Mouse (Mus musculus): Measurements from ENCODE around the gene Usp54. TPM values are rescaled to one million over a fixed set of nuclear protein-coding genes. Genes with fewer than 3 reads are reported as not detected.
A peak's percentile ranks its signal among the peaks of the same experiment; 100 is the strongest.

Usp54 gene
- polyA plus RNA-seq, 1 experiment, result 14.4 TPM

GRCm38 (mm10) chr14:20673735-20674063 lies 32.8 kb upstream of the Usp54 start:
- H3K4me3 ChIP-seq (ENCODE audit: control insufficient read depth, low read depth, low read length), result peak overlapping the region; percentile 74
- TF ChIP-seq CTCF (IDR thresholded peaks at IDR 0.05; ENCODE audit: control insufficient read depth, insufficient read depth, insufficient replicate concordance, low read depth, low read length), result no peak
- TF ChIP-seq POLR2A (IDR thresholded peaks at IDR 0.05; ENCODE audit: control insufficient read depth, low read depth, low read length), result no peak
- H3K27ac ChIP-seq (ENCODE audit: control insufficient read depth, insufficient read depth, low read depth, low read length), result peak overlapping the region; percentile 69
- H3K27me3 ChIP-seq (ENCODE audit: control insufficient read depth, insufficient read depth, low read length), result no peaks in the 10 kb centered on the region
- peaks cover 1% of the 10 kb centered on the region; the same call in 1 of the 2 replicates for H3K36me3 ChIP-seq (ENCODE audit: control insufficient read depth, insufficient read depth, low read length)
- no peaks in the 10 kb centered on the region for H3K4me1 ChIP-seq (ENCODE audit: control insufficient read depth, insufficient read depth, low read length)

GRCm38 (mm10) chr14:20672990-20673389 lies 32.1 kb upstream of the Usp54 start:
- Histone ChIP-seq H3K4me3 (ENCODE audit: control insufficient read depth, low read depth, low read length) (no peak overlapping the region), H3K27ac (ENCODE audit: control insufficient read depth, insufficient read depth, low read depth, low read length) (no peak overlapping the region), H3K4me1 (ENCODE audit: control insufficient read depth, insufficient read depth, low read length) (no peaks in the 10 kb centered on the region), H3K36me3 (ENCODE audit: control insufficient read depth, insufficient read depth, low read length) (peaks cover 1% of the 10 kb centered on the region; the same call in 1 of the 2 replicates), H3K27me3 (ENCODE audit: control insufficient read depth, insufficient read depth, low read length) (no peaks in the 10 kb centered on the region)
- TF ChIP-seq CTCF (IDR thresholded peaks at IDR 0.05; ENCODE audit: control insufficient read depth, insufficient read depth, insufficient replicate concordance, low read depth, low read length), result no peak
- no peak for TF ChIP-seq POLR2A (IDR thresholded peaks at IDR 0.05; ENCODE audit: control insufficient read depth, low read depth, low read length)

GRCm38 (mm10) chr14:20668154-20668810 lies 27.4 kb upstream of the Usp54 start, which contains the start of gene Synpo2l:
Gene Synpo2l (minus strand): TSS chr14:20668354.
- no peaks in the 10 kb centered on the region for H3K27me3 ChIP-seq (ENCODE audit: control insufficient read depth, insufficient read depth, low read length)
- TF ChIP-seq CTCF (IDR thresholded peaks at IDR 0.05; ENCODE audit: control insufficient read depth, insufficient read depth, insufficient replicate concordance, low read depth, low read length) (no peak), POLR2A (IDR thresholded peaks at IDR 0.05; ENCODE audit: control insufficient read depth, low read depth, low read length) (no peak)
- H3K27ac ChIP-seq (ENCODE audit: control insufficient read depth, insufficient read depth, low read depth, low read length), result no peak within 1 kb of the TSS

GRCm38 (mm10) chr14:20667469-20667868 lies 26.6 kb upstream of the Usp54 start:
- Histone ChIP-seq H3K36me3 (ENCODE audit: control insufficient read depth, insufficient read depth, low read length) (no peaks in the 10 kb centered on the region), H3K27ac (ENCODE audit: control insufficient read depth, insufficient read depth, low read depth, low read length) (no peak overlapping the region), H3K27me3 (ENCODE audit: control insufficient read depth, insufficient read depth, low read length) (no peaks in the 10 kb centered on the region), H3K4me3 (ENCODE audit: control insufficient read depth, low read depth, low read length) (no peak overlapping the region), H3K4me1 (ENCODE audit: control insufficient read depth, insufficient read depth, low read length) (no peaks in the 10 kb centered on the region)
- TF ChIP-seq CTCF (IDR thresholded peaks at IDR 0.05; ENCODE audit: control insufficient read depth, insufficient read depth, insufficient replicate concordance, low read depth, low read length) (no peak), POLR2A (IDR thresholded peaks at IDR 0.05; ENCODE audit: control insufficient read depth, low read depth, low read length) (no peak)

More at GRCm38 (mm10) chr14:20668154-20668810, 27.4 kb upstream of the Usp54 start, which contains the start of gene Synpo2l:
- H3K4me1 ChIP-seq (ENCODE audit: control insufficient read depth, insufficient read depth, low read length), result no peaks in the 10 kb centered on the region
- no peaks in the 10 kb centered on the region for H3K36me3 ChIP-seq (ENCODE audit: control insufficient read depth, insufficient read depth, low read length)
- H3K4me3 ChIP-seq (ENCODE audit: control insufficient read depth, low read depth, low read length), result no peak within 1 kb of the TSS

GRCm38 (mm10) chr14:20664436-20664835 lies 23.6 kb upstream of the Usp54 start:
- Histone ChIP-seq H3K27ac (ENCODE audit: control insufficient read depth, insufficient read depth, low read depth, low read length) (no peak overlapping the region), H3K4me3 (ENCODE audit: control insufficient read depth, low read depth, low read length) (no peak overlapping the region), H3K4me1 (ENCODE audit: control insufficient read depth, insufficient read depth, low read length) (peaks cover 5% of the 10 kb centered on the region), H3K36me3 (ENCODE audit: control insufficient read depth, insufficient read depth, low read length) (no peaks in the 10 kb centered on the region), H3K27me3 (ENCODE audit: control insufficient read depth, insufficient read depth, low read length) (no peaks in the 10 kb centered on the region)
- TF ChIP-seq POLR2A (IDR thresholded peaks at IDR 0.05; ENCODE audit: control insufficient read depth, low read depth, low read length), result no peak
- TF ChIP-seq CTCF (IDR thresholded peaks at IDR 0.05; ENCODE audit: control insufficient read depth, insufficient read depth, insufficient replicate concordance, low read depth, low read length), result no peak

- no peak for TF ChIP-seq CTCF (IDR thresholded peaks at IDR 0.05; ENCODE audit: control insufficient read depth, insufficient read depth, insufficient replicate concordance, low read depth, low read length)
- TF ChIP-seq POLR2A (IDR thresholded peaks at IDR 0.05; ENCODE audit: control insufficient read depth, low read depth, low read length), result no peak
- Histone ChIP-seq H3K4me1 (ENCODE audit: control insufficient read depth, insufficient read depth, low read length) (peaks cover 5% of the 10 kb centered on the region), H3K27ac (ENCODE audit: control insufficient read depth, insufficient read depth, low read depth, low read length) (no peak overlapping the region), H3K36me3 (ENCODE audit: control insufficient read depth, insufficient read depth, low read length) (no peaks in the 10 kb centered on the region), H3K4me3 (ENCODE audit: control insufficient read depth, low read depth, low read length) (no peak overlapping the region), H3K27me3 (ENCODE audit: control insufficient read depth, insufficient read depth, low read length) (no peaks in the 10 kb centered on the region)
Measured at GRCm38 (mm10) chr14:20663601-20664000, 22.7 kb upstream of the Usp54 start.

GRCm38 (mm10) chr14:20662740-20663139 lies 21.9 kb upstream of the Usp54 start:
- no peaks in the 10 kb centered on the region for H3K36me3 ChIP-seq (ENCODE audit: control insufficient read depth, insufficient read depth, low read length)
- no peaks in the 10 kb centered on the region for H3K27me3 ChIP-seq (ENCODE audit: control insufficient read depth, insufficient read depth, low read length)
- H3K4me1 ChIP-seq (ENCODE audit: control insufficient read depth, insufficient read depth, low read length), result peaks cover 5% of the 10 kb centered on the region
- no peak overlapping the region for H3K4me3 ChIP-seq (ENCODE audit: control insufficient read depth, low read depth, low read length)
- no peak overlapping the region for H3K27ac ChIP-seq (ENCODE audit: control insufficient read depth, insufficient read depth, low read depth, low read length)
- TF ChIP-seq POLR2A (IDR thresholded peaks at IDR 0.05; ENCODE audit: control insufficient read depth, low read depth, low read length), result no peak
- no peak for TF ChIP-seq CTCF (IDR thresholded peaks at IDR 0.05; ENCODE audit: control insufficient read depth, insufficient read depth, insufficient replicate concordance, low read depth, low read length)

Measured in testis, adult 2 months (tissue).